Mouse (Mus musculus): ENCODE data around the gene Ntn1.

Ntn1 gene

DNA sequence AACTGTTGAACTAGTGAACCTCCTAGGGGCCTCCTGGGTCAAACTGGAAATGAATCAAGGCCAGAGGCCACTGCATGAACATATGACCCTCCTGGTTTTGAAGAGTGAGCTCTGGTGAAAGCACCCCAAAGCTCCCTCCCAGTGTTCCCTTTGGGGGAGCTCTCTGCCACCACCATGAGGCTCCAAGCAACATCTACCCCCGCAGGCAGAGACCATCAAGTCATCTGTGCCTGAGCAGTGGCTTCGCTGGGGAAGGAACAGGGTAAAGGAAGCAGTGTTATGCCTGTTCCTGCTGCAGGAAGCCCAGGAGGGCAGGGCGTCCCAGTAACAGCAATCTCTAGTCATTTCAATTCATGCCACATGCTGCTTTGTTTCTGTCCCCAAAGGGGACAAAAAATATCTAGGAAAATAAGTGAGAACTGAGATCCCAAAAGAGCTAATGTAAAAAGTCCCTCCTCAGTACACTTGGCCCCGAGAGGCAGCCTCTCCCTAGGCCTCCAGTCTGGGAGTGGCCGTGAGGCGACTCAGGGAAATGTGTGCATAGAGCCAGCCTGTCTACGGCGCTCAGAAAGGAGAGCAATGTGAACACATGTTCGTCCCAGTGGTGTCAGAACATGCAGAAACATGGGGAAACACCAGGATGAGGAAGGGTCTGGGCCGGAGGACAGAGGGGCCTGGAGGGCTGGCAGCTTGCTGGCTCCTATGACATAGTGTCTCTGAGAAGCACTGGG is 139.3 kb downstream of the Ntn1 start:
- DNase-seq, result no peak

DNA sequence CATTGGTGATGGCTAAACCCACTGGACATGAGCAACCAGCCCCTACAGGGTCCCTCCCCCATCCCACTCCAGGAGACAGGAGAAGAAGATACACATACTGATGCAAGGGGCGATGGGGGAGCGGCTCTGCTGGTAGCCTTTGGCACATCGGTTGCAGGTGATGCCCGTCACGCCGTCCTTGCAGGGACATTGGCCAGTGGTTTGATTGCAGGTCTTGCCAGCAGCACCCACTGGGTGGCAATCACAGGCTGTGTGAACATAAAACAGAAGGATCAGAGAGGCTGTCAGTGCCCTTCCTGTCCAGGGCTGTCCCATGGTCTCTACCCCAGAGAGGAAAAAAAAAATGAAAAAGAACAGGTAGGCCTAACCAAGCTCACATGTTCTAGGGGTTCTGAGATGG is 140.2 kb downstream of the Ntn1 start:
- DNase-seq, result no peak

GRCm38 (mm10) chr11:68258498-68258897 is 142.1 kb downstream of the Ntn1 start:
- DNase-seq, result no peak

- no peak for DNase-seq
These were observed 147.1 kb downstream of the Ntn1 start for GRCm38 (mm10) chr11:68253531-68253930.

- no peak for DNase-seq
These were observed 150.5 kb downstream of the Ntn1 start for GRCm38 (mm10) chr11:68250106-68250505.

DNA sequence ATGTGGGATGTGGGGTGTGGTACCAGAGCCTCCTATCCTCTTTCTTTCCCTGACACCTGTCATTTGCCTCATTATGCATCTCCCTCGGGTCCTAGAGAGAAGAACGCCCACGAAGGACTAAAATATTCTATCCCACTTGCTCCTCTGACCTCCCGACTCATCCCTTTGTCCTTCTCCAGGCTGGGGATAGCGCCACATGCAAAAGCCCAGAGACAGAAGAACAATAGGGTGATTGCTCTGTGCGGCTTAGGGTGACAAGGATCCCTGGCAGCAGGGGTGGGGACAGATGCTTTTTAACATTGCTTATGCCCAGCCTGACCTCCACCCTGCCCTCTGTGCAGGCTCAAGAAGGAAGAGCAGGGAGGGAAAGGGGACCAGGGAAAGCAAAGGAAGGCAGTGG is 152.7 kb downstream of the Ntn1 start:
- no peak for DNase-seq

- DNase-seq, result no peak
These were observed 155.7 kb downstream of the Ntn1 start for GRCm38 (mm10) chr11:68244992-68245261.

GRCm38 (mm10) chr11:68244254-68244991 is 156.2 kb downstream of the Ntn1 start:
- peak; percentile 56 to 68 for DNase-seq

GRCm38 (mm10) chr11:68239756-68240155 is 160.9 kb downstream of the Ntn1 start:
- DNase-seq, result peak in 1 of 2 experiments; percentile 38

GRCm38 (mm10) chr11:68233469-68233965 is 167.1 kb downstream of the Ntn1 start:
- peak; percentile 86 to 93 for DNase-seq

GRCm38 (mm10) chr11:68231558-68231957 is 169.1 kb downstream of the Ntn1 start:
- peak; percentile 51 to 60 for DNase-seq

- DNase-seq, result peak; percentile 38 to 42
These were observed 171.5 kb downstream of the Ntn1 start for GRCm38 (mm10) chr11:68228941-68229665.

DNA sequence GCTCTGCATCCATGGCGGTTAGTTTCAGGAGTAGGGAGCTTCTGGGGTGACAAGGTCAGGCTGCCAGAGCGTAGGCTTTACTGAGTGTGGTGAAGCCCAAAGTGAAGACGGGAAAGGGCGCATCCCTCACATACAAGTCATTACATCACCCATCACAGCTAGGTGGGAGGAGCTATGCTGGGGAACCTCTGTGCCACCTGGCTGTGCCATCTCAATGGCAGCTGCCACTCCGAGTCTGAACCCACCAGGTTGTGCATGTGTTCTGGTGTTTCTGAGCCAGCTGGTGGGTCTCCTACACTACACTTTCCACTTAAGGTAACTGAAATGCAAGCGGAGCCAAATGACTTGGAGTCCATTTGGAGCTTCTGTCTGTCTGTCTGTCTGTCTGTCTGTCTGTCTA is 172.8 kb downstream of the Ntn1 start:
- DNase-seq, result peak; percentile 34 to 50

GRCm38 (mm10) chr11:68226654-68227057 is 174.0 kb downstream of the Ntn1 start:
- DNase-seq, result peak in 1 of 2 experiments; percentile 37

GRCm38 (mm10) chr11:68223143-68223542 is 177.5 kb downstream of the Ntn1 start:
- DNase-seq, result no peak

GRCm38 (mm10) chr11:68222209-68222608 is 178.4 kb downstream of the Ntn1 start:
- DNase-seq, result no peak

DNA sequence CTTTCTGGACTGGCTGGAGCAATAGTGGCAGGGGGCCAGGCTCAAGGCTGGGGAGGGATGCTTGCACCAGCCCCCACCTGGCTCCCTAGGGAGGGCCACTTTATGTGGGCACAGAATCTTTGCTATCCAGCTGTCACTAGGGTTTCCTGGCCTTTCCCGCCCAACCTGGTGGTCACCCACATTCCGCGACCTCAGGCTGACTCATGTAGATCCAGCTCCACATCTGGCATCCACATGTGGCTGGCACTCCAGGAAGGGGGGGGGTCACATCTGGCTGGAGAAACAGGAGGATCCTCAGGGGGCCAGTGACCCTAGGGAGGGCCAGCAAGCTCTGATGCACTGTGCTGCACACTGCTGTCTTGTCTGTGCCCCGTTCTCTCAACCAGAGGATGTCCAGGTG is 179.9 kb downstream of the Ntn1 start:
- DNase-seq, result peak in 1 of 2 experiments; percentile 55

GRCm38 (mm10) chr11:68216041-68216440 is 184.6 kb downstream of the Ntn1 start:
- DNase-seq, result no peak

DNA sequence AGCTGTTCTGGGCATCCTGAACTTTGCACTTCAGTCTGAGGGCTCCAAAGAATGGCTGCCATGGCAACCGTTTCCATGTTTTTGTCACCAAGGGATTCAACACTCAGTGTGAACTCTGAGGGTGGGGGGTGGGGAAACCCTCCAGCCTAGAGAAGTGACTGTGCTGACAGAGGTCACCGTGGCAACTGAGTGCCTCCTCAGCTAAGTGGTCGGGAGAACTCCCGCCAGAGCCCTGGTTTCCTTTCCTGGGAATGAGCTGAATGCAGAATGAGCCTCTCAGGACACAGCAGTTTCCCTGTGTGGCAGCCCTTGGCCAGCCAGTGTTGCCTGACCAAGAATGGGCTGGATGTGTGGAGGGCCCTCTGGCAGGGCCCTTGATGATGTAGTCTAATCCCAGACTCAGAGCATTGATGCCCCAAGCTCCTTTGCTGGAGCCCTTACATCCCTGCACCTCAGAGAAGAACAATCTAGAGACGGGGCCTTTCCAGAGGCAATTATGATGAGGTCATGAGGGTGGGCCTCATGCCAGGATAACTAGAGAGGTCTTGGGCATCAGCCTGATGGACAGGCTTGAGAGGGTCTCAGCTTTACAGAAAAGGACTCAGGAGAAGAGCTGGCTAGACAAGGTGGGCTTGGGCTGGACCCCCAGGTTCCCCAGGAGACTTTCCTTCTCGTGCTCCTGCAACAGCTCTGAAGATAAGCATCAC is 185.3 kb downstream of the Ntn1 start:
- DNase-seq, result peak in 1 of 2 experiments; percentile 54

- DNase-seq, result no peak
These were observed 186.0 kb downstream of the Ntn1 start for GRCm38 (mm10) chr11:68214496-68215205.

GRCm38 (mm10) chr11:68213896-68214295 is 186.7 kb downstream of the Ntn1 start:
- DNase-seq, result no peak

DNA sequence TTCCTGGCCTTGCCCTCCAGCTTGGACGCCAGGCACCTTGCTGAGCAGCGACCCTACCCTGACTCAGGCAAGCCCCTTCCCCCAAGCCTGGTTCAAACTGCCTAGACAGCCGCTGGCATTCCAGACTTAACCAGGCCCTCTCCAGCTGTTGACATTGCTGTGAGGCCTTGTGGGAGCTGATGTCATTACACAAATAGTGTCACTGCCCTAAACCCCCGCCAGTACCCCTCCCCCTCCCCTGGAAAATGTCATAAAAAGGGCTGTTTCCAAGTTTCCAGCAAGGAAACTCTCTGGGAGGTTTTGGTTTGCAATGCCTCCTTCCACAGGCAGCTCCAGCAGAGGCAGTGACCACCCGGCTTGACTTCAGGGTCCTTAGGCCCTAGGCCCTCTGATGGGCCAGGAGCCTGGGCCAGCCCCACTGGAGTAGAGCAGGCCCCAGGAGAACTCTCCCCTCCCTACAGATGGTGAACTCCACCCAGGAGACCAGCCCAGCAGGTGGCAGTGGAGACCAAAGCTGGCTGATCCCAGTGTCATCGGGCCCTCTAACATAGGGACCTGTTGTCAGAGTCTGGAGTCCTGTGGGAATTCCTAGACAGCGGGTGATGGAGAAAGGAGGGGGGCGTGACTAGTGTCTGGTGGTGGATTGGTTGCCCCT is 188.6 kb downstream of the Ntn1 start:
- peak; percentile 44 to 61 for DNase-seq
